Mouse (Mus musculus) ES-E14 (cell line): ENCODE results near the gene Fras1. TPM values are rescaled to one million over a fixed set of nuclear protein-coding genes. Genes with fewer than 3 reads are reported as not detected.

ENCODE experiments used
- DNase-seq: peaks from one replicate; pipeline ENCODE4 v3.0.0-alpha.2; 2013; ENCODE audit warnings: low read depth, low spot score
- H3K27ac ChIP-seq: 2 replicates; pipeline ENCODE4 v1.5.1; 2012; ENCODE audit warnings: low read depth, mild to moderate bottlenecking, low read length, moderate library complexity, mixed read lengths; ENCODE audit not compliant: poor library complexity, insufficient read depth, severe bottlenecking
- H3K36me3 ChIP-seq: 2 replicates; pipeline ENCODE4 v1.6.1; 2012; ENCODE audit warnings: mild to moderate bottlenecking, low read length, moderate library complexity, mixed read lengths; ENCODE audit not compliant: control insufficient read depth, poor library complexity, insufficient read depth, severe bottlenecking
- H3K4me1 ChIP-seq, 2 experiments: fragments of 150-350 bp in 1 of 2; sonication (generic) in 1 of 2; 2 replicates each; pipeline ENCODE4 v1.6.1; 2012; ENCODE audit warnings: low read length in 2 of 2, mild to moderate bottlenecking in 1 of 2, mixed read lengths in 1 of 2; ENCODE audit not compliant: control insufficient read depth in 2 of 2, insufficient read depth in 2 of 2, poor library complexity in 1 of 2
- H3K4me3 ChIP-seq, 2 experiments: fragments of 150-350 bp in 1 of 2; sonication (generic) in 1 of 2; 2 replicates each; pipeline ENCODE4 v1.5.1; 2012; ENCODE audit warnings: low read length in 2 of 2, low read depth in 1 of 2, mild to moderate bottlenecking in 1 of 2, mixed read lengths in 1 of 2; ENCODE audit not compliant: insufficient read depth in 1 of 2, poor library complexity in 1 of 2, severe bottlenecking in 1 of 2
- H3K9ac ChIP-seq: 2 replicates; pipeline ENCODE4 v1.6.1; 2012; ENCODE audit warnings: low read depth, mild to moderate bottlenecking, low read length, mixed read lengths; ENCODE audit not compliant: poor library complexity, insufficient read depth, severe bottlenecking
- H3K9me3 ChIP-seq: fragments of 150-350 bp; sonication (generic); 2 replicates; pipeline ENCODE4 v1.6.1; 2012; ENCODE audit warnings: low read depth, mild to moderate bottlenecking, low read length; ENCODE audit not compliant: control insufficient read depth, insufficient read depth
- CHD2 ChIP-seq: IDR thresholded peaks from 2 replicates; pipeline ENCODE4 v1.6.1; 2014; ENCODE audit warnings: mild to moderate bottlenecking, low read depth, low read length, inconsistent platforms
- HCFC1 ChIP-seq: IDR thresholded peaks from 2 replicates; pipeline ENCODE4 v1.6.1; 2012; ENCODE audit warnings: low read length, inconsistent platforms, borderline replicate concordance; ENCODE audit not compliant: insufficient read depth
- MAFK ChIP-seq: IDR thresholded peaks from 2 replicates; pipeline ENCODE4 v1.6.1; 2014; ENCODE audit warnings: mild to moderate bottlenecking, low read depth, low read length, inconsistent platforms; ENCODE audit not compliant: insufficient read depth
- ZC3H11A ChIP-seq: IDR thresholded peaks from 2 replicates; pipeline ENCODE4 v1.6.1; 2012; ENCODE audit warnings: low read depth, mild to moderate bottlenecking, inconsistent platforms, low read length, borderline replicate concordance
- ZNF384 ChIP-seq: IDR thresholded peaks from 2 replicates; pipeline ENCODE4 v1.6.1; 2012; ENCODE audit warnings: low read depth, low read length, inconsistent platforms
- in situ Hi-C, 2 experiments: fragments of 600-800 bp; cut with MboI; formaldehyde crosslinking; loops; one replicate each; pipeline ENCODE4 v1.15.1; 2025; ENCODE audit warnings: low sequenced_read_pairs in 2 of 2, inconsistent platforms in 1 of 2; ENCODE audit not compliant: unreplicated experiment in 2 of 2
- total RNA-seq: library from RNA; depleted of rRNA; stranded (reverse); fragments of 300-350 nt; gene quantifications from 2 replicates; pipeline ENCODE4 v1.2.3, GENCODE M21; 2012

The Fras1 gene
- total RNA-seq, 1 experiment, result 1.6 TPM

- in situ Hi-C loops, result no loop called here
- DNase-seq, result no peak
These were observed 344.8 kb downstream of the Fras1 start for GRCm38 (mm10) chr5:96718601-96719000.

GRCm38 (mm10) chr5:96719221-96719620, 345.5 kb downstream of the Fras1 start:
- in situ Hi-C loops, result no loop called here
- TF ChIP-seq ZC3H11A (no peak), HCFC1 (no peak), CHD2 (no peak), MAFK (no peak), ZNF384 (no peak)
- DNase-seq, result no peak
- Histone ChIP-seq H3K4me3 (no peak overlapping the region), H3K4me1 (no peaks in the 10 kb centered on the region), H3K9ac (no peak overlapping the region), H3K27ac (no peak overlapping the region), H3K9me3 (no peaks in the 10 kb centered on the region), H3K36me3 (no peaks in the 10 kb centered on the region)

More at GRCm38 (mm10) chr5:96718601-96719000, 344.8 kb downstream of the Fras1 start:
- Histone ChIP-seq H3K9ac (no peak overlapping the region), H3K27ac (no peak overlapping the region), H3K4me1 (no peaks in the 10 kb centered on the region), H3K36me3 (no peaks in the 10 kb centered on the region), H3K9me3 (no peaks in the 10 kb centered on the region), H3K4me3 (no peak overlapping the region)
- TF ChIP-seq CHD2 (no peak), MAFK (no peak), ZNF384 (no peak), ZC3H11A (no peak), HCFC1 (no peak)

GRCm38 (mm10) chr5:96722690-96723089, 348.9 kb downstream of the Fras1 start:
- DNase-seq, result no peak
- Histone ChIP-seq H3K4me3 (no peak overlapping the region), H3K36me3 (no peaks in the 10 kb centered on the region), H3K27ac (no peak overlapping the region), H3K4me1 (no peaks in the 10 kb centered on the region), H3K9ac (no peak overlapping the region), H3K9me3 (no peaks in the 10 kb centered on the region)
- in situ Hi-C loops, result no loop called here
- no peak for TF ChIP-seq CHD2
- no peak for TF ChIP-seq ZNF384
- TF ChIP-seq MAFK, result no peak
- TF ChIP-seq HCFC1, result no peak
- no peak for TF ChIP-seq ZC3H11A

- Histone ChIP-seq H3K4me3 (no peak overlapping the region), H3K27ac (no peak overlapping the region), H3K4me1 (no peaks in the 10 kb centered on the region), H3K9me3 (no peaks in the 10 kb centered on the region), H3K9ac (no peak overlapping the region), H3K36me3 (no peaks in the 10 kb centered on the region)
- TF ChIP-seq MAFK (no peak), HCFC1 (no peak), ZC3H11A (no peak), ZNF384 (no peak), CHD2 (no peak)
- in situ Hi-C loops, result loop anchor here in 1 of 2 experiments (25.0 kb wide), 1 partner anchor 102 kb away; no protein-coding TSS in a partner anchor
- no peak for DNase-seq
These were observed 365.6 kb downstream of the Fras1 start for GRCm38 (mm10) chr5:96739138-96739878.
